In the genomic region with DNA sequence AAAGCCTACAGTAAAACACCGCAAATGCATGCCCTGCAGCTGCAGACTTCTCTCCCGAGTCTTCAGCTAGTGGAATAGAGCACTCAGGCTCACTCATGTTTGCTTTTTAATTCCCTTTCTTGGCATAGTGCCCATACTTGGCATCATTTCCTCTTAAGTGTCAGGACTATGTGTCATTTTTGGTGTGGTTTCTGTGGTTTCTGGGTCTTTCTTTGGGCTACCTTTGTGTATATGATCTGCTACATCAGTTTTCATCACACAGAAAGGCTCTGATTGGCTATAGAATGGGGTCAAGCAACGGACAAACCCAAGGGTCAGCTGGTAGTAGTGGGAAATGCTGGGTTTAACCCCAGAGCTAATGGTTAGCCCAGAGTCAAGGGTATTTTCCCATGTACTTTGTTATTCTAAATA, we compare ENCODE assay signal across 11 mouse cellular contexts.
A peak's percentile ranks its signal among the peaks of the same experiment; 100 is the strongest.
DNase-seq lines count a peak whose midpoint lies in the region; ATAC-seq and TF ChIP-seq lines count a peak whose summit lies in the region.
"Had no signal": no experiment of that assay in that cellular context is flagged by ENCODE, and none has a peak within 500 bp of the region (broad histone marks: within the 10 kb centered on the region; RNA-seq: fewer than 3 reads in every experiment).

No protein-coding gene starts in this region.

- no peak overlapping the region for H3K27ac ChIP-seq in hindbrain, embryonic 15.5 days (replicated peaks)
- no peak overlapping the region for H3K27ac ChIP-seq in hindbrain, embryonic 12.5 days
- no peak overlapping the region for H3K27ac ChIP-seq in MEL (ENCODE audit: control insufficient read depth, low read depth, low read length)
- no peak overlapping the region for H3K27ac ChIP-seq in heart, embryonic 10.5 days
- H3K27ac ChIP-seq: embryonic facial prominence, embryonic 13.5 days; liver, embryonic 13.5 days; neural tube, embryonic 12.5 days had no signal

- H3K79me2 ChIP-seq in MEL (ENCODE audit: control insufficient read depth, insufficient read depth, low read length, poor library complexity), result no peaks in the 10 kb centered on the region

- no peak overlapping the region for H3K4me3 ChIP-seq in hindbrain, embryonic 15.5 days
- H3K4me3 ChIP-seq in hindbrain, embryonic 12.5 days, result no peak overlapping the region
- H3K4me3 ChIP-seq in MEL (ENCODE audit: control insufficient read depth in 1 of 2, insufficient read depth in 1 of 2, low read depth in 2 of 2, low read length in 2 of 2), result no peak overlapping the region
- no peak overlapping the region for H3K4me3 ChIP-seq in heart, embryonic 10.5 days
- H3K4me3 ChIP-seq: embryonic facial prominence, embryonic 13.5 days; liver, embryonic 13.5 days; neural tube, embryonic 12.5 days had no signal

- TF ChIP-seq EP300 in MEL (IDR thresholded peaks at IDR 0.05; ENCODE audit: low read depth in 1 of 2, low read length in 2 of 2), result no peak

- TF ChIP-seq CTCF in MEL (IDR thresholded peaks at IDR 0.05 in 2 of 3, conservative IDR thresholded peaks at IDR 0.05 in 1 of 3; ENCODE audit: control insufficient read depth in 1 of 3, insufficient read depth in 1 of 3, low read depth in 2 of 3, low read length in 3 of 3, poor library complexity in 1 of 3, severe bottlenecking in 1 of 3), result no peak

- peaks cover 9% of the 10 kb centered on the region; the same call in 1 of the 2 replicates for H3K36me3 ChIP-seq in hindbrain, embryonic 15.5 days
- H3K36me3 ChIP-seq in hindbrain, embryonic 12.5 days, result 0 out of 2 replicates have a peak, but pooled peaks cover 3% of the 10 kb centered on the region
- no peaks in the 10 kb centered on the region for H3K36me3 ChIP-seq in MEL (ENCODE audit: control insufficient read depth in 1 of 2, insufficient read depth in 2 of 2, low read length in 2 of 2)
- no peaks in the 10 kb centered on the region for H3K36me3 ChIP-seq in heart, embryonic 10.5 days
- H3K36me3 ChIP-seq: liver, embryonic 13.5 days; neural tube, embryonic 12.5 days had no signal

- no peak for TF ChIP-seq RAD21 in MEL (IDR thresholded peaks at IDR 0.05; ENCODE audit: low read depth, low read length)

- peaks cover 5% of the 10 kb centered on the region; the same call in 1 of the 2 replicates for H3K4me1 ChIP-seq in hindbrain, embryonic 15.5 days (replicated peaks)
- no peaks in the 10 kb centered on the region for H3K4me1 ChIP-seq in hindbrain, embryonic 12.5 days
- H3K4me1 ChIP-seq in MEL (ENCODE audit: control insufficient read depth in 1 of 2, insufficient read depth in 2 of 2, low read length in 2 of 2), result no peaks in the 10 kb centered on the region
- H3K4me1 ChIP-seq in heart, embryonic 10.5 days, result no peaks in the 10 kb centered on the region; the same call in none of the 2 replicates
- H3K4me1 ChIP-seq: liver, embryonic 13.5 days; neural tube, embryonic 12.5 days had no signal

- no peak for TF ChIP-seq POLR2A in MEL (IDR thresholded peaks at IDR 0.05; ENCODE audit: control insufficient read depth in 1 of 2, insufficient read depth in 1 of 2, low read depth in 1 of 2, low read length in 2 of 2, poor library complexity in 1 of 2)

- no peaks in the 10 kb centered on the region for H3K27me3 ChIP-seq in hindbrain, embryonic 15.5 days
- H3K27me3 ChIP-seq in hindbrain, embryonic 12.5 days, result no peaks in the 10 kb centered on the region
- no peaks in the 10 kb centered on the region for H3K27me3 ChIP-seq in MEL (ENCODE audit: control insufficient read depth in 1 of 2, insufficient read depth in 2 of 2, low read length in 2 of 2)
- no peaks in the 10 kb centered on the region for H3K27me3 ChIP-seq in heart, embryonic 10.5 days (ENCODE audit: insufficient read depth, poor library complexity, severe bottlenecking)
- H3K27me3 ChIP-seq: embryonic facial prominence, embryonic 13.5 days; liver, embryonic 13.5 days; neural tube, embryonic 12.5 days had no signal

- DNase-seq in 3134 (ENCODE audit: extremely low read depth, insufficient read length, low spot score) (peak; percentile 24), MEL (ENCODE audit: low read depth, low spot score) (peak; percentile 34)
- no peak for DNase-seq in heart, embryonic 10.5 days (ENCODE audit: low spot score)
- DNase-seq in gastrocnemius, postnatal 25 days, result no peak
- no peak for DNase-seq in kidney, adult 8-10 months
- DNase-seq: liver, embryonic 13.5 days had no signal

- WGBS in hindbrain, embryonic 15.5 days, result 52% methylated on average over 3 of the region's 3 CpGs
- 72% methylated on average over 3 of the region's 3 CpGs for WGBS in hindbrain, embryonic 12.5 days
- 78% methylated on average over 3 of the region's 3 CpGs for WGBS in heart, embryonic 10.5 days

- no peak overlapping the region for H3K4me2 ChIP-seq in hindbrain, embryonic 15.5 days
- no peak overlapping the region for H3K4me2 ChIP-seq in hindbrain, embryonic 12.5 days (replicated peaks)
- H3K4me2 ChIP-seq: embryonic facial prominence, embryonic 13.5 days; liver, embryonic 13.5 days; neural tube, embryonic 12.5 days had no signal

- ATAC-seq in hindbrain, embryonic 15.5 days (ENCODE audit: low FRiP score, low read depth), result 0 out of 2 replicates have a peak, but pooled peaks have one; percentile 42
- ATAC-seq in hindbrain, embryonic 12.5 days (ENCODE audit: low FRiP score), result no peak
- peak; percentile 29 to 49; a peak in 2 of 4 replicates for ATAC-seq in hematopoietic stem cell, adult 5-6 weeks (replicated peaks in 1 of 2; ENCODE audit: insufficient read depth in 1 of 2, low FRiP score in 2 of 2, low TSS enrichment in 1 of 2, low read depth in 1 of 2, poor library complexity in 2 of 2, severe bottlenecking in 2 of 2)

- H3K9me3 ChIP-seq in hindbrain, embryonic 15.5 days, result no peaks in the 10 kb centered on the region
- H3K9me3 ChIP-seq in hindbrain, embryonic 12.5 days (replicated peaks), result no peaks in the 10 kb centered on the region
- no peaks in the 10 kb centered on the region for H3K9me3 ChIP-seq in MEL (replicated peaks; ENCODE audit: insufficient read depth, low read length)
- H3K9me3 ChIP-seq in heart, embryonic 10.5 days, result no peaks in the 10 kb centered on the region
- H3K9me3 ChIP-seq: embryonic facial prominence, embryonic 13.5 days; liver, embryonic 13.5 days; neural tube, embryonic 12.5 days had no signal

- no peak overlapping the region for H3K9ac ChIP-seq in hindbrain, embryonic 15.5 days
- H3K9ac ChIP-seq in hindbrain, embryonic 12.5 days, result no peak overlapping the region
- H3K9ac ChIP-seq in MEL (ENCODE audit: control insufficient read depth, low read depth, low read length, poor library complexity, severe bottlenecking), result no peak overlapping the region
- H3K9ac ChIP-seq: embryonic facial prominence, embryonic 13.5 days; liver, embryonic 13.5 days; neural tube, embryonic 12.5 days had no signal

TF ChIP-seq in MEL, 35 proteins besides CTCF, POLR2A, EP300 and RAD21:
- TF ChIP-seq MAZ (IDR thresholded peaks at IDR 0.05; ENCODE audit: low read depth, low read length) (no peak), ZMIZ1 (IDR thresholded peaks at IDR 0.05; ENCODE audit: low read depth, low read length) (no peak), ETS1 (IDR thresholded peaks at IDR 0.05; ENCODE audit: low read depth, low read length) (no peak), POLR2AphosphoS2 (IDR thresholded peaks at IDR 0.05; ENCODE audit: low read length) (no peak), UBTF (IDR thresholded peaks at IDR 0.05; ENCODE audit: borderline replicate concordance, insufficient read depth, low read depth, low read length) (no peak), SMC3 (IDR thresholded peaks at IDR 0.05; ENCODE audit: low read depth, low read length) (no peak), SIN3A (IDR thresholded peaks at IDR 0.05; ENCODE audit: low read length) (no peak), GABPA (IDR thresholded peaks at IDR 0.05; ENCODE audit: low read depth, low read length) (no peak), GATA1 (IDR thresholded peaks at IDR 0.05; ENCODE audit: low read depth, low read length) (no peak), ZKSCAN1 (IDR thresholded peaks at IDR 0.05; ENCODE audit: low read depth, low read length) (no peak), E2F4 (IDR thresholded peaks at IDR 0.05; ENCODE audit: borderline replicate concordance, low read depth, low read length) (no peak), KAT2A (conservative IDR thresholded peaks at IDR 0.05; ENCODE audit: low read depth, low read length) (no peak), TCF12 (IDR thresholded peaks at IDR 0.05; ENCODE audit: low read depth, low read length) (no peak)

Comparison
In these comparisons a context has a peak if more than half of its experiments do, and no peak if none do; other contexts are left out.
1. DNase-seq: peak in 3134 (single experiment) and MEL (single experiment); none in heart, embryonic 10.5 days (single experiment), gastrocnemius, postnatal 25 days (single experiment) and kidney, adult 8-10 months (0 of 2).